Mouse (Mus musculus) thymus, adult 2 months (tissue): ENCODE data around the gene Olfr651.

Source experiments
- CTCF ChIP-seq: fragments of 200-500 bp; IDR thresholded peaks from 2 replicates; pipeline ENCODE4 v1.5.1; 2012; ENCODE audit warnings: mild to moderate bottlenecking, control low read depth, low read length, moderate library complexity, borderline replicate concordance; ENCODE audit not compliant: control insufficient read depth, poor library complexity, insufficient read depth; ENCODE audit errors: extremely low read depth
- POLR2A ChIP-seq: fragments of 200-500 bp; IDR thresholded peaks from 2 replicates; pipeline ENCODE4 v1.6.1; 2012; ENCODE audit warnings: mild to moderate bottlenecking, low read length, control low read depth, moderate library complexity; ENCODE audit not compliant: control insufficient read depth, poor library complexity, insufficient read depth; ENCODE audit errors: extremely low read depth

GRCm38 (mm10) chr7:104560601-104561000, 10.7 kb downstream of the Olfr651 start, which contains the start of gene Olfr652:
- TF ChIP-seq CTCF (no peak), POLR2A (no peak)
